Mouse (Mus musculus) frontal cortex, postnatal 25 days (tissue): ENCODE measurements around the gene L1cam.

ENCODE experiments used
- DNase-seq, 2 experiments: peaks; one replicate each; pipeline ENCODE4 v3.0.0; 2022; ENCODE audit warnings: low spot score in 2 of 2

The L1cam gene

GRCm38 (mm10) chrX:73895719-73896118 lies at the start of gene L1cam:
Gene L1cam, minus strand, starts transcription at chrX:73896105.
- DNase-seq: peak; percentile 31 to 38

- DNase-seq: no peak
Measured at GRCm38 (mm10) chrX:73942294-73942693, 46.4 kb upstream of the L1cam start.

GRCm38 (mm10) chrX:73941860-73942259 lies 46.0 kb upstream of the L1cam start:
- no peak for DNase-seq

- no peak for DNase-seq
Measured at GRCm38 (mm10) chrX:73931871-73932270, 36.0 kb upstream of the L1cam start.

- DNase-seq: no peak
Measured at GRCm38 (mm10) chrX:73930402-73931062, 34.6 kb upstream of the L1cam start, which contains the start of gene Renbp. Gene Renbp, minus strand, starts transcription at chrX:73930850.

- no peak for DNase-seq
Measured at GRCm38 (mm10) chrX:73922550-73922882, 26.6 kb upstream of the L1cam start.

- DNase-seq: peak; percentile 62 to 75
Measured at GRCm38 (mm10) chrX:73921823-73922549, 26.1 kb upstream of the L1cam start, which contains the start of the genes Arhgap4 and Naa10. Gene Arhgap4, minus strand, starts transcription at chrX:73921870. Gene Naa10, minus strand, starts transcription at chrX:73921944.

- no peak for DNase-seq
Measured at GRCm38 (mm10) chrX:73921285-73921822, 25.4 kb upstream of the L1cam start.

GRCm38 (mm10) chrX:73918631-73919030 lies 22.7 kb upstream of the L1cam start:
- no peak for DNase-seq

- no peak for DNase-seq
Measured at GRCm38 (mm10) chrX:73916945-73917344, 21.0 kb upstream of the L1cam start.

GRCm38 (mm10) chrX:73914827-73915703 lies 19.2 kb upstream of the L1cam start:
- peak; percentile 52 to 67 for DNase-seq

- no peak for DNase-seq
Measured at GRCm38 (mm10) chrX:73911588-73911987, 15.7 kb upstream of the L1cam start.

GRCm38 (mm10) chrX:73911156-73911555 lies 15.3 kb upstream of the L1cam start:
- no peak for DNase-seq

GRCm38 (mm10) chrX:73910451-73910850 lies 14.5 kb upstream of the L1cam start:
- DNase-seq: no peak

- DNase-seq: no peak
Measured at GRCm38 (mm10) chrX:73910049-73910448, 14.1 kb upstream of the L1cam start.

- no peak for DNase-seq
Measured at GRCm38 (mm10) chrX:73897959-73898358, 2.1 kb upstream of the L1cam start.

- no peak for DNase-seq
Measured at GRCm38 (mm10) chrX:73892833-73893232, 3.1 kb downstream of the L1cam start.

- no peak for DNase-seq
Measured at GRCm38 (mm10) chrX:73891551-73892152, 4.3 kb downstream of the L1cam start, which contains the start of gene Avpr2. Gene Avpr2, plus strand, starts transcription at chrX:73892102.

GRCm38 (mm10) chrX:73881463-73881862 lies 14.4 kb downstream of the L1cam start:
- no peak for DNase-seq

- no peak for DNase-seq
Measured at GRCm38 (mm10) chrX:73881036-73881427, 14.9 kb downstream of the L1cam start.
